Mouse (Mus musculus) forelimb bud, embryonic 11.5 days (tissue): ENCODE measurements around the gene Gm27027.

ENCODE experiments used
- DNase-seq: peaks from one replicate; pipeline ENCODE4 v3.0.0-alpha.2; 2012; ENCODE audit warnings: low read depth, low spot score

Gene Gm27027

GRCm38 (mm10) chr2:93976436-93977252, 19.5 kb downstream of the Gm27027 start:
- DNase-seq, result peak; percentile 67

GRCm38 (mm10) chr2:93975526-93976435, 20.4 kb downstream of the Gm27027 start:
- peak; percentile 16 for DNase-seq

GRCm38 (mm10) chr2:93975041-93975440, 21.1 kb downstream of the Gm27027 start:
- peak; percentile 6 for DNase-seq

- no peak for DNase-seq
Observed at GRCm38 (mm10) chr2:93971647-93972046, 24.5 kb downstream of the Gm27027 start.

- no peak for DNase-seq
Observed at GRCm38 (mm10) chr2:93964494-93965160, 31.5 kb downstream of the Gm27027 start.

GRCm38 (mm10) chr2:93963802-93964201, 32.4 kb downstream of the Gm27027 start:
- DNase-seq, result no peak

- DNase-seq, result no peak
Observed at GRCm38 (mm10) chr2:93961716-93962115, 34.4 kb downstream of the Gm27027 start.

- no peak for DNase-seq
Observed at GRCm38 (mm10) chr2:93959346-93959745, 36.8 kb downstream of the Gm27027 start.

- DNase-seq, result no peak
Observed at GRCm38 (mm10) chr2:93958216-93958615, 37.9 kb downstream of the Gm27027 start.

GRCm38 (mm10) chr2:93957785-93958175, 38.4 kb downstream of the Gm27027 start:
- no peak for DNase-seq

- DNase-seq, result peak; percentile 24
Observed at GRCm38 (mm10) chr2:93956908-93957784, 39.0 kb downstream of the Gm27027 start, which contains the start of gene Gm13889. Gene Gm13889 (minus strand): TSS chr2:93957201.

GRCm38 (mm10) chr2:93956331-93956801, 39.8 kb downstream of the Gm27027 start:
- peak; percentile 56 for DNase-seq

GRCm38 (mm10) chr2:93955886-93956285, 40.3 kb downstream of the Gm27027 start:
- DNase-seq, result peak; percentile 17

- DNase-seq, result no peak
Observed at GRCm38 (mm10) chr2:93954781-93955578, 41.2 kb downstream of the Gm27027 start.

GRCm38 (mm10) chr2:93953726-93954125, 42.4 kb downstream of the Gm27027 start:
- no peak for DNase-seq

GRCm38 (mm10) chr2:93946976-93947375, 49.2 kb downstream of the Gm27027 start:
- DNase-seq, result no peak

GRCm38 (mm10) chr2:93944855-93945254, 51.3 kb downstream of the Gm27027 start:
- no peak for DNase-seq

GRCm38 (mm10) chr2:93944099-93944498, 52.1 kb downstream of the Gm27027 start:
- no peak for DNase-seq

GRCm38 (mm10) chr2:93941670-93942069, 54.5 kb downstream of the Gm27027 start:
- DNase-seq, result no peak

GRCm38 (mm10) chr2:93938534-93938933, 57.6 kb downstream of the Gm27027 start:
- no peak for DNase-seq
